Mouse (Mus musculus) kidney, adult 2 months (tissue): ENCODE data around the gene Timp3. TPM values are rescaled to one million over a fixed set of nuclear protein-coding genes. Genes with fewer than 3 reads are reported as not detected.

Source experiments
- DNase-seq: peaks from one replicate; pipeline ENCODE4 v3.0.0; 2021
- H3K27ac ChIP-seq: fragments of 200-500 bp; 2 replicates; pipeline ENCODE4 v1.5.1; 2012; ENCODE audit warnings: low read depth, low read length, control low read depth, inconsistent platforms; ENCODE audit not compliant: insufficient read depth
- H3K27me3 ChIP-seq: fragments of 200-500 bp; replicated peaks from 2 replicates; pipeline ENCODE4 v1.6.1; 2012; ENCODE audit warnings: mild to moderate bottlenecking, moderate library complexity, low read length, inconsistent platforms; ENCODE audit not compliant: control insufficient read depth, insufficient read depth
- H3K36me3 ChIP-seq: fragments of 200-500 bp; 2 replicates; pipeline ENCODE4 v1.6.1; 2012; ENCODE audit warnings: mild to moderate bottlenecking, moderate library complexity, low read length, inconsistent platforms; ENCODE audit not compliant: control insufficient read depth, insufficient read depth
- H3K4me1 ChIP-seq: fragments of 200-500 bp; 2 replicates; pipeline ENCODE4 v1.6.1; 2011; ENCODE audit warnings: low read length; ENCODE audit not compliant: control insufficient read depth, insufficient read depth
- H3K4me3 ChIP-seq: fragments of 200-500 bp; 2 replicates; pipeline ENCODE4 v1.5.1; 2011; ENCODE audit warnings: mild to moderate bottlenecking, low read depth, low read length, control low read depth; ENCODE audit not compliant: insufficient read depth
- CTCF ChIP-seq: fragments of 200-500 bp; conservative IDR thresholded peaks from 2 replicates; pipeline ENCODE4 v1.5.1; 2011; ENCODE audit warnings: low read depth, mild to moderate bottlenecking, control low read depth, low read length, moderate library complexity, mixed read lengths; ENCODE audit not compliant: insufficient read depth, insufficient read length
- POLR2A ChIP-seq: fragments of 200-500 bp; IDR thresholded peaks from one replicate; pipeline ENCODE4 v1.6.1; 2011; ENCODE audit warnings: low read depth, low read length, control low read depth
- WGBS: fragments of 180-500 bp; shearing (Covaris S2); methylation state at CpG from one replicate; pipeline ENCODE4 v1.1.7; 2018; 5-methylcytosine and 5-hydroxymethylcytosine counted together
- polyA plus RNA-seq: library from polyadenylated mRNA; depleted of rRNA; stranded (reverse); fragments of >200 nt; gene quantifications from 2 replicates; pipeline ENCODE4 v1.2.3, GENCODE M21; 2012

Gene Timp3
- polyA plus RNA-seq, 1 experiment: 609 TPM

DNA sequence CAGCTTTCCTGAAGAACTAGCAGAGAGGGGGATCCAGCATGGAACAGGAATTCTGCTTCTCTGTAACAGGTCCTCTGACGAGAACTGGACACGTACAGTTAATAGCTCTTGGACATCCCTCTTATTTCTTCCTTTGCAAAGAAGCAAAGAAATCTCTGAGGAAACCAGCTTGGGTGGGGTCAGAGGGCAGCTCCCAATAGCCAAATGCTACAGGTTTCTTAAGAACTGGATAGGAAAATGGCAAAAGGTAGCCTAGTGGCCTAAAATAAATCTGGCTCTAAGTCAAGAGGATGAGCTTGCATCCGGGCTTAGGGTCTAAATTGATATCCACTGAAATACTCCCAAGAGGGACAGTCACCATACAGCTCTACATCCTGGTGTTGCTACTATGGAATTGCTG lies 27.3 kb upstream of the Timp3 start:
- Histone ChIP-seq H3K4me3 (no peak overlapping the region), H3K27ac (peak overlapping the region; percentile 88), H3K27me3 (no peaks in the 10 kb centered on the region), H3K4me1 (peaks cover 3% of the 10 kb centered on the region), H3K36me3 (no peaks in the 10 kb centered on the region)
- DNase-seq: peak; percentile 50
- TF ChIP-seq POLR2A (no peak), CTCF (no peak)
- 58% methylated on average over 3 of the region's 3 CpGs for WGBS

DNA sequence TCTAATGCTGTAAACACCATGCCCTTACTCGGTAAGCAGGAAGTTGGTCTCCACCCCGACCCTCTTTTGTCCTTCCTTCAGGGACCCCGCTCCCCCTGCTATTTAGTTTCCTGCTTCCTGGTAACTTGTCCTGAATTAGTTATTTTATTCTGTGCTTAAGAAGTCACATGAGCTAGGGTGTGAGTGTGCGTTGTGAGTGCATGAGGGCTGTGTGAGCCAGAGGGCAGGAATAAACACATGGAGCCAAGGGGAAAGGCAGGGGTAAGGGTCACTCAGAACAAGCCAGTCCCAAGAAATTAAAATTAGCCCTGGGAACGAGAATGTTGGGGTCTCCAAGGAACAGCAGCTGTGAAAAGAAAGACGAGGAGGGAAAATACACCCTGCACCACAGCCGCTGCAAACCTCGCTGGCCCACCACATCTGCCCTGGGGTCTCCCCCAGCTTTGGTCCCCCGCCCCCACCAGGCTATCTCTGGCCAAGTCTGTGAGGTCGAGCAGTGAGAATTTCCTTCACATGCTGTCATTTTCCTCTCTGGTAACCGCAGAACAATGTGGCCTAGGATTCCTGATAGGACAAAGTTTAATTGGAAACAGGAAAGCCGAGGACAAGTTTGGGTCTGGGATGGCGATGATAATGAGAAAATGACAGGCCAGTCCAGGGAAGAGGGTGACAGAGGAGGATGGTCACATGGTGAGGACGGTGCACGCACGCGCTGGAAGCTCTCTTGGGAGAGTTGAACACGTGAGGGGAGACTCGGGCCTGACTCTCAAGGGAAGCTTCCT lies 26.6 kb upstream of the Timp3 start:
- TF ChIP-seq CTCF: no peak
- H3K36me3 ChIP-seq: no peaks in the 10 kb centered on the region
- H3K4me1 ChIP-seq: peaks cover 3% of the 10 kb centered on the region
- H3K4me3 ChIP-seq: no peak overlapping the region
- H3K27me3 ChIP-seq: no peaks in the 10 kb centered on the region
- WGBS: 54% methylated on average over 19 of the region's 19 CpGs
- DNase-seq: peak; percentile 84
- H3K27ac ChIP-seq: peak overlapping the region; percentile 88

DNA sequence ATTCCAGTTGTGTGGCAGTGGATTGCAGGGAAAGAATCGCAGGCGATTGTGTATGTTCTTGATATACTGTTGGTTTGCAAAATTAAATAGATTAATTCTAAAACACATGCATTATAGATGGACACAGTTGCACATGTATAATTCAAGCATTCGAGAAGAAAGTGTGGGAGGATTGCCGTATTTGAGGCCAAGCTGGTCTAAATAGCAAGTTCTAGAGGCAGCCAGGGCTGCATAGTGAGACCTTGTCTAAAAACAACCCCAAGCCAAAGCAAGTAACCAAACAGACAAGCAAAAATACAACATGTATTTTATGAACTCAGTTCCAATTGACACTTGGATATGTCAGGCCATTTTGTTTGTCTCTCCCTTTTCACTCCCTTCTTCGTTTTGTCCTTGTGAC lies 24.6 kb upstream of the Timp3 start:
- Histone ChIP-seq H3K4me3 (no peak overlapping the region), H3K4me1 (peaks cover 3% of the 10 kb centered on the region), H3K27me3 (no peaks in the 10 kb centered on the region), H3K27ac (no peak overlapping the region), H3K36me3 (no peaks in the 10 kb centered on the region)
- TF ChIP-seq POLR2A (no peak), CTCF (no peak)
- no peak for DNase-seq
- 90% methylated on average over 5 of the region's 5 CpGs for WGBS

DNA sequence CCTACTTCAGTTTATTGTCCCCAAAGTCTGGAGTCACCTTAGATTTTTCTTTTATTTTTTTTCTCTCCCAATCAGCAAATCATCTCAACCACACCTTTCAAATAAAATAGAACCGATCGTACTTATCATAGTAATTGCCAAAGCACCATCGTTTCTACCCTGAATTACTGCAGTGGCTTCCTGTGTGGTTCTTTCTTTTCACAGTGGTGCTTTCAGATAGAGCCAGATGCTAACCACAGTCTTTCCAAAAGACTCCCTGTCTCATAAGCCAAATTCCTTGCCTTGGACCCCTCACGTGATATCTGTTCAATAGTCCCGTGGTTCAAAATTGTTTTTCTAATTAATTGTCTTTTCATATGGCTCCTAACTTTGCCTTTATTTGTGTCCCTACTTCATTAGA lies 22.8 kb upstream of the Timp3 start:
- Histone ChIP-seq H3K4me1 (no peaks in the 10 kb centered on the region; the same call in 1 of the 2 replicates), H3K36me3 (no peaks in the 10 kb centered on the region), H3K4me3 (no peak overlapping the region), H3K27me3 (no peaks in the 10 kb centered on the region), H3K27ac (no peak overlapping the region)
- WGBS: 86% methylated on average over 5 of the region's 5 CpGs
- DNase-seq: no peak
- no peak for TF ChIP-seq CTCF

DNA sequence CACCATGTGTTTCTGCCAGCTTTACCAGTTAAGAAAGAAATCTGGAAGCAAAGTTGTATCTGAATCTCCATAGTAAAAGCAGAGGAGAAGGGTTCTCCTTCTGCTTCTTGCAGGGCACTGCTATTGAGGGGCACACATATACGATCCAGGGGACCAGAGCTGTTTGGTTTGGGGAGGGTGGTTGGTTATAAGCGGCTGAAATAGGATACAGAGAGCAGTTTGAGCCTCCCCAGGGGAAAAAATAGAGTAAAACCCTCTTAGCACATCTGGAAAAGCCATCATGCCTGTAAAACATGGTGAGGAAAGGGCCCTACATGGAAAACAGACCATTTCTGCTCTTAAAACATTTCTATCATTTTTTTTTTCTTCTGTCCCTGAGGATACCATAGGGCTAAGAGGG lies 21.7 kb upstream of the Timp3 start:
- Histone ChIP-seq H3K27me3 (no peaks in the 10 kb centered on the region), H3K4me1 (no peaks in the 10 kb centered on the region), H3K4me3 (no peak overlapping the region), H3K36me3 (no peaks in the 10 kb centered on the region), H3K27ac (no peak overlapping the region)
- DNase-seq: no peak
- 96% methylated on average over 2 of the region's 2 CpGs for WGBS
- TF ChIP-seq POLR2A (no peak), CTCF (no peak)

DNA sequence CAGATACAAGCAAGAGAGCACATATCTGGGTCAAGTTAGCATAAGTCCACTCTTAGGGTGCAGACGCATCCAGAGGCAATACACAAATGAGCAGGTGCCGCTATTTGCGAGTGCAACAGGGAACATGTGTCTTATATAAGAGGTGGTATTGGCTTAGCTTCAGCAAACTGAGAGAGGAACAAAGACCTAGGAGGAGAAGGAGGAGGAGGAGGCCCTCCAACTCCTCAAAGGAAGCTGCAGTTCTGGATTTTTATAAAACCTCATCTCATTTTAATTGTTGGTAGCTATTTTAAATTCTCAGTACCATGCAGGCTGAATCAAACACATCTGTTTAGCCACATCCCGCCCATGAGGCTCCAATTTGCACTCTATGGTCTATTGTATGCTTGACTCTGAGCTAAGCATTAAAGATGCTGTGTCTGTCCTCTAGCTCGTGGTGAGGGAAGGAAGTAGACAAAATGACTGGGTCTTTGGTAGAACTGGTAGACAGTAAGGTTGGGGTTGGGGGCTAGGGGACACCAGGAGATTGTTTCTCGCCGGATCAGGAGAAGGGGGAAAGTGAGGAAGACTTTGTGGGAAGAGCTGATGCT lies 20.5 kb upstream of the Timp3 start:
- H3K4me3 ChIP-seq: no peak overlapping the region
- no peaks in the 10 kb centered on the region for H3K4me1 ChIP-seq
- 92% methylated on average over 7 of the region's 7 CpGs for WGBS
- TF ChIP-seq POLR2A (no peak), CTCF (no peak)
- DNase-seq: no peak
- H3K27me3 ChIP-seq: no peaks in the 10 kb centered on the region
- no peak overlapping the region for H3K27ac ChIP-seq
- no peaks in the 10 kb centered on the region for H3K36me3 ChIP-seq

DNA sequence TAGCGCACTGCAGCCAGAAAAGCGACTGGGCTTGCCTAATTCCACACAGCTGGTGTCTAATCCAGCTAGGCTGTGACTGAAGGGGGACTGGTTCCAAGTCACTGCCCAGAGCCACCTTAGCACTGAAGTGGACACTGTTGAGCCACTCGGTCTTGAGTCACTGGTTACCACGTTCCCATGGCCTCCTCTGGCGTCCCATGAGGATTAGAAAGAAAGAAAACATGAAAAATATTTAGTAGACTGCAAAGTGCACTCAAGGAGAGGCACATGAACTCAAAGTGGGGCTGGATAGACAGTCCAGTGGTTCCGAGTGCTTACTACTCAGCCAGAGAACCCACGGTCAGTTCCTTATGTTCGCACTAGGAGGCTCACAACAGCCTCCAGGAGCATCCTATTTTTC lies 18.9 kb upstream of the Timp3 start:
- no peak overlapping the region for H3K4me3 ChIP-seq
- no peaks in the 10 kb centered on the region for H3K27me3 ChIP-seq
- H3K27ac ChIP-seq: no peak overlapping the region
- whole genome bisulfite sequencing: 85% methylated on average over 8 of the region's 8 CpGs
- TF ChIP-seq CTCF (no peak), POLR2A (no peak)
- H3K36me3 ChIP-seq: no peaks in the 10 kb centered on the region
- H3K4me1 ChIP-seq: no peaks in the 10 kb centered on the region
- no peak for DNase-seq
